Mouse (Mus musculus) kidney, adult 2 months (tissue): ENCODE data around the gene Hist2h2aa1.

Experiments
- CTCF ChIP-seq: fragments of 200-500 bp; conservative IDR thresholded peaks from 2 replicates; pipeline ENCODE4 v1.5.1; 2011; ENCODE audit warnings: low read depth, mild to moderate bottlenecking, control low read depth, low read length, moderate library complexity, mixed read lengths; ENCODE audit not compliant: insufficient read depth, insufficient read length
- POLR2A ChIP-seq: fragments of 200-500 bp; IDR thresholded peaks from one replicate; pipeline ENCODE4 v1.6.1; 2011; ENCODE audit warnings: low read depth, low read length, control low read depth

- no peak for TF ChIP-seq CTCF
- TF ChIP-seq POLR2A = no peak
Measured at GRCm38 (mm10) chr3:96289201-96289600, 43.9 kb downstream of the Hist2h2aa1 start.
